17 mouse cellular contexts compared by ENCODE assay signal in genomic region chr7:121995961-121996360, GRCm38 (mm10).
"Had no signal": no experiment of that assay in that cellular context is flagged by ENCODE, and none has a peak within 500 bp of the region (broad histone marks: within the 10 kb centered on the region; RNA-seq: fewer than 3 reads in every experiment).

No protein-coding gene starts in this region.

- DNase-seq: retina, postnatal 1 day; right cerebral cortex, adult 18-20 months; right cerebral cortex, postnatal 14 days; right cerebral cortex, postnatal 25 days; right cerebral cortex, postnatal 4 days; spleen, adult 18-20 months; thymus, adult 18-20 months; thymus, adult 2 months; thymus, postnatal 14 days; thymus, postnatal 25 days; thymus, postnatal 36 days; thymus, postnatal 4 days had no signal

- H3K9ac ChIP-seq: neural tube, embryonic 12.5 days; neural tube, embryonic 13.5 days; neural tube, embryonic 15.5 days; stomach, embryonic 15.5 days had no signal

- H3K4me3 ChIP-seq: neural tube, embryonic 12.5 days; neural tube, embryonic 13.5 days; neural tube, embryonic 15.5 days; stomach, embryonic 15.5 days had no signal

- H3K27ac ChIP-seq: neural tube, embryonic 12.5 days; neural tube, embryonic 13.5 days; neural tube, embryonic 15.5 days; stomach, embryonic 15.5 days; stomach, postnatal 0 days had no signal

- H3K4me2 ChIP-seq: neural tube, embryonic 12.5 days; neural tube, embryonic 13.5 days; neural tube, embryonic 15.5 days; stomach, embryonic 15.5 days had no signal

- H3K4me1 ChIP-seq: neural tube, embryonic 12.5 days; neural tube, embryonic 13.5 days; neural tube, embryonic 15.5 days; stomach, embryonic 15.5 days had no signal

- H3K27me3 ChIP-seq: neural tube, embryonic 12.5 days; neural tube, embryonic 13.5 days; neural tube, embryonic 15.5 days; stomach, embryonic 15.5 days had no signal

- H3K9me3 ChIP-seq: neural tube, embryonic 12.5 days; neural tube, embryonic 13.5 days; neural tube, embryonic 15.5 days; stomach, embryonic 15.5 days had no signal
